Mouse (Mus musculus): ENCODE data around the gene Bbc3.
"Not testable (repeated sequence)": the region's sequence is repeated elsewhere in the genome, so short reads cannot be mapped to it uniquely, and the experiment has no call there.

Gene Bbc3

DNA sequence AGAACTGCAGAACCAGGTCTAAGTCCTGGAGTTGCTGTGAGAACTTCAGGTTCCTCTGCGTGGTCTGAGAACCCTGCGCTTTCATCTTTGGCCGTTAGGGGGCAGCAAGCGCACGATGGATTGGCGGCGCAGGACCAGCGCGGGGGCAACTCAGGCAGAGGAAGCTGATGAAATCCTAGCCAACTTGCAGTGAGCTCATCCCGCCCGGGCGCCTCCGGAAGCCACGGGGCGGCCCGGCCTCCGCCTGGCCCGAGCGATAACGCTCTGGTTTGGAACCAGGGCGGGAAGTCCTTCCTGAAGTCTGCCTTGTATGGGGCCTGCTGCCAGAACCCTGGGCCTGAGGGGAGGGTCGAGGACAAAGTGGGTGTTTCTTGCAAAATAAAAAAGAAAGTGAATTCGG, 13.4 kb upstream of the Bbc3 start:
- peak; percentile 89 for DNase-seq (ENCODE audit: low spot score)

DNA sequence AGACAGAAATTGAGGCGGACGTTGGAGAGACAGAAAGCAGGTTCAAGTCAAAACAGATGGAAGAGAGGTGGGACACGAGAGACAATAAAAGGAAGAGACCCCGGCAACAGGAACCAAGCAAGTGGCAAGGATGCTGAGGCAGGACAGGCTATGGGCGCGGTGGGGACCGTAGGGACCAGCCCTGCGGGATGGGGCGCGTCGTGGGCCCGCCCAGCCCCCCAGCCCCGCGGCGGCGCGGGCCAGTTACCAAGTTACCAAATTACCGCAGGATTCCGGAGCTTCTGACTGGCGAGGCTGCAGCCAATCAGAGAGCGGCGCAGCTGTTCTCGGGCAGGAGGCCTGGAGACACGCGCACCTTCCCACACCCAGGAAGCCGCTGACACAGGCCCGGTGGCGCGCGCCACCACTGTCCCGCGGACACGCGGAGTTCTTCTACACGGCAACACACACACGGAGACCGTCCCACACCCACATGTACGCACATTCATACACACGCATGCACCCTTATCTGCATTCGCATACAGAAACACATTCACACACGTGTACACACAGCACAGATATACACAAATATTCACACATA, 12.8 kb upstream of the Bbc3 start:
- peak; percentile 62 for DNase-seq (ENCODE audit: low spot score)

DNA sequence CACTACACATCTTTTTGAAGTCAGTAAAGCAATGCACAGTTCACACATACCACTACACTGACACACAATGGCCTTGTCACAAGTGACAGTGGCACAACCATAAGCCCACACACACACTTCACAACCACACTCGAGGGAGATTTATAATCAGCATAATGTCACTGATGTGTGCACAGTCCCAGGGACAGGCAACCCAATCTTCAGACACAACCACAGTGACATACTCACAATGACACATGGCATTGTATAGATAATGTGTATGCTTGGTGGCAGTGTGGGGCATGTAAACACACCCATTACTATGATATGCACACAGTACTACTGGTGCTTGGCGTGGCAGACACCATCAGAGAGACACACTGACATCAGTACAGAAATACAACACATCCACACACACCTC, 12.0 kb upstream of the Bbc3 start:
- no peak for DNase-seq (ENCODE audit: low spot score)

DNA sequence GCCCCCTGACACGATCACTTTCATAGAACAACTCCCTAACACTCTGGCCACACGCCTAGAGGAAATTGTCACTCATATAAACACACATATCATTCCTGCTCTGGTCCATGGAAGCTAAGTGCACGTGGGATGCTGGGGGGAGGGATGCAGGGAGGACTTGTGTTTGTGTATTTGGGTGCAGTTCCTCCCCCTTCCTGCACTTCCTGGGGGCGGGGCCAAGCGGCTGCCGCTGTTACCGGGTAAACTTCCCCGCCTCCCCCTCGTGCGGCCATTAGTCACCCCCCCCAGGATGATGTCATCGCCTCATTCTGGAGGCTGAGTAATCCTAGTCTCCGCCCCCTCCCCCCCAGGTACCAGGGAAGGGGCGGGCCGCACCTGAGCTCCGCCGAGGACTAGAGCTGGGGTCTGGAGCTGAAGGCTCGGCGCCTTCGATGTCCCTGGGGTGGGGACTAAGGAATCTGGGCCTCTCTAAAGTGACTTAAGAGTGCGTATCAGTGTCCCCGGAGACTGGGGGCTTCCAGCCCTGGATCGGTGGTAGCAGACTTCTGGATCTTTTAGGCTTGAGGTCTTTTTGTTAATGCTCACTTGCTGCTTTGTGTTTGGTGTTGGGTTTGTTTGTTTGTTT, 11.3 kb upstream of the Bbc3 start:
- DNase-seq (ENCODE audit: low spot score): peak; percentile 47

DNA sequence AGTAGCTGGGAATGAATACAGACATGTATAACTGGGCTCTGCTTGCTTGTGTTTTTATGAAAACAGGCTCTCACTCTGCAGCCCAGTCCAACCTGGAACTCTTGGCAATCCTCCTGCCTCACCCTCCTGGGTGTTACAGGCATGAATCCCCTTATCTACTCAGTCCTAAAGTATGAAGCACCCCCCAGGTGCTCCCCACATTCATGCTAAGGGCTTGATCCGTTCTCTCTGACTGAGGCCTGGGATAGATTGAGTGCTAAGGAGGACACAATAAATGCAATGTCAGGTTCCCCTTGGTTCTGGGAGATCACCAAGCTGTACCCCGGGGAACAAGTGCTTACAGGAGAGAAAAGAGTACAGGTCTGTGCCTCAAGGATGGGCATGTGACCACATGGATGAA, 10.6 kb upstream of the Bbc3 start:
- no peak for DNase-seq (ENCODE audit: low spot score)

DNA sequence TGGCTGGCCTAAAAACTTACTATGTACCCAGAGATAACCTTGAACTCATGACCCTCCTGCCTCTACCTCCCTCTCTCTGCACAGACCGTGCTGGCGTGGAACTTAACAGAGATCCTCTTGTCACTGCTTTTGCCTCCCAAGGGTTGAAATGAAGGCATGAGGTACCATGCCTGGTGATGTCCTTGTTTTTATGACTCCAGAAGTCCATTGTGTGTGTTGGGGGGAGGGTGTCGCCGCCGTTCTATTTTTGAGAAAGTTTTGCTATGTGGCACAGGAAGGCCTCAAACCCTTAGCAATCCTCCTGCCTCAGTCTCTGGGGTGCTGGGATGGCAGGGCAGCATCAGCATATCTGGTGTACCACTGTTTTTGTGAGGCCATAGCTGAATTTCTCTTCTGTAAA, 9.3 kb upstream of the Bbc3 start:
- DNase-seq (ENCODE audit: low spot score): no peak

DNA sequence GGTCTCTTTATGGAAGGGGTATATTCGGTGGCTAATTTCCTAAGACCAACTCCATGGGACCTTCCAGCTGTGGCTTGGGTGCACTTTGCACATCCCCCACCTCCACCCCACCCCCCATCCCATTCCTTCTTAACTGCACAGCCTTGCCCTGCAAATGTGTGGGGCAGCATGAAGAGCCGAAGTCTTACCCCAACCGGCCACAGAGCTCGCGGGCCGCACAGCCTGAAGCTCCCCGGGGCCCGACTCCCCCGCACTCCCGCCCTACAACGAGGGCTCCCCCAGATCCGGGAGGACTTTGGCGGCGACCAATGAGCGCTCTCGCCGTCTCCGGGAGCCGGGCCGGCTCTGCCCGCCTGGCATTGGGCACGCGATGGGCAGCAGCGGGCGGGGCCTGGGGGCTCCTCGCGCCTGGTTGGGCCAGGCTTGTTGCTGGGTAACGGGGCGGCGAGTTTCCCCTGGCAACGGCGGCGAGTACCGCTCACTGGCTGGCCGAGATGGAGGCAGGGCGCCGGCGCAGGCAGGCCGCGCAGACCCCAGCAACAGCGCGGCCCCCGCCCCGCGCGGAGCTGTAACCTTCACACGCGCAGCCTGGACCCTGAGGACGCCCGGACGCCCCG, 8.7 kb upstream of the Bbc3 start:
- DNase-seq (ENCODE audit: low spot score): peak; percentile 56

DNA sequence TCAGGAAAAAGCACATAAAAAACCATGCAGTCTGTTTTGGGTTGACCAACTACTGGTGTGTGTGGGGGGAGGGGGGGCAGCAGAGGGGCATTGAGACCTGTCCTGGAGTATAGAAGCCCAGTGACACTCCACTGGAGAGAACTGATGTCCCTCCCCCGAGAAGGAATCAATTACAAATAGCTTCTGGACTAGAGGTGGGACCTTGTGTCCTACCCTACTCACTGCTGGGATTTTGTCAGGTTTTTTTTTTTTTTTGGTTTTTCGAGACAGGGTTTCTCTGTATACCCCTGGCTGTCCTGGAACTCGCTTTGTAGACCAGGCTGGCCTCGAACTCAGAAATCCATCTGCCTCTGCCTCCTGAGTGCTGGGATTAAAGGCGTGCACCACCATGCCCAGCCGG, 1.1 kb upstream of the Bbc3 start:
- not testable (repeated sequence) for DNase-seq (ENCODE audit: low spot score)

DNA sequence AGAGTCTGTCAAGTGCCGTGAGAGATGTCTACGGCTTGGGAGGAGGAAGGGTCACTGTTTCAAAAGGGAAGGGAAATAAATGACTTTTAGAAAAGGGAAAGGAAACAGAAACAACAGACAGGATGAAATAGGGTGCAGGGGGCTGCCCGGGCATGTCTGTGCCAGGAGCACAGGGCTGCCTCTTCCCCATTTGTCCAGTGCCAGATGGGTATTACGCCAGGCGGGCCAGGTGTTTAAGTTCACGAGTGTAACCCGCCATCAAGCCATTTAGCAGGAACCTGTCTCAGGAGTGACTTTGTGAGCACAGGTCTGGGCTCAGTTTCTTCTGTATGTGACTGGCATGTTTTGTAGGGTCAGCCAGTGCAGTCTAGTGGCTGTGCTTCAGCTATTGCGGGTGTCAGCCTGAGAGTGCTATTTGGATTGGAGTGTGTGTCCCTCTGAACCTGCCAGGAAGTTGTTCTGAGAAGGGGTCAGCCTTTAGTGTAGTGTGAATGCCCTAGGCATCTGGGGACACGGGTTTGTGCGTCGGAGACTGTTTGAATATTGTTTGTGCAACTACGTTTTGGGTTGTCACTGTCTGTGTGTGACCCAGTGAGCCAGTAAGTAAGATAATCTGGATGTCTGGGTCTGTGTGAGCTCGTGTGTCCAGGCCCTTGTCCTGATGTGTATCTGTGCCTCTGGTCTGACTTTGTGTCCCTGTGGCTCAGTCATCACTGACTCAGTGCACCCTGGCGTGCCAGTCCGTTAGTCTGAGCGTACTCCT, 543 bp downstream of the Bbc3 start:
- no peak for DNase-seq (ENCODE audit: low spot score)

DNA sequence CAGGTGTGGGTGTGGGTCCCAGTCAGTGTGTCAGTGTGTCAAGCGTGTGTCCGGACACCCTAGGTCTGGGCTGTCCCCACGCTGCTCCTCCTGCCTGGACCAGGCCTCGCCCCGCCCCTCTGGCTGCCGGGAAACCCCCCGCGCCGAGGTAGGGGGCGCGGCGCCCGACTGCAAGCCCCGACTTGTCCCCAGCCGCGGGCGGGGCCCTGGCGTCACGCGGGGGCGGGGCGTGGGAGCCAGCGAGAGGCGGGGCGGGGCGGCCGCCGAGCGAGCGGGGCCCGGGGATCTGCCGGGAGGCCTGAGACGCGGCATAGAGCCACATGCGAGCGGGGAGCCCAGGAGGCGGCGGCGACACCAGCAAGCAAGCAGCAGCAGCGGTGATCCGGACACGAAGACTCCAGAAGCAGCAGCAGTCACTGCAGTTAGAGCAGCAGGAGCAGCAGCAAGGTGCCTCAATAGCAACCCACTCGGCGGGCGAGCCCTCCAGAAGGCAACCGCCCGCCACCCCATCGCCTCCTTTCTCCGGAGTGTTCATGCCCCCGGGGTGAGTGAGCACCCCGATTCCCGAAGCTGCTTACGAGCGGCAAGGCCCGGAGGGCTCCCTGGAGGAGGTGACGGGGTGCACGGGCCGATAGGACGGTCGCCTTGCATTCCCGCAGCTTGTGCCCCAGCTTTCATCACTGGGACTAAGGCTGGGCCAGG, 1.3 kb downstream of the Bbc3 start:
- DNase-seq (ENCODE audit: low spot score): peak; percentile 75

DNA sequence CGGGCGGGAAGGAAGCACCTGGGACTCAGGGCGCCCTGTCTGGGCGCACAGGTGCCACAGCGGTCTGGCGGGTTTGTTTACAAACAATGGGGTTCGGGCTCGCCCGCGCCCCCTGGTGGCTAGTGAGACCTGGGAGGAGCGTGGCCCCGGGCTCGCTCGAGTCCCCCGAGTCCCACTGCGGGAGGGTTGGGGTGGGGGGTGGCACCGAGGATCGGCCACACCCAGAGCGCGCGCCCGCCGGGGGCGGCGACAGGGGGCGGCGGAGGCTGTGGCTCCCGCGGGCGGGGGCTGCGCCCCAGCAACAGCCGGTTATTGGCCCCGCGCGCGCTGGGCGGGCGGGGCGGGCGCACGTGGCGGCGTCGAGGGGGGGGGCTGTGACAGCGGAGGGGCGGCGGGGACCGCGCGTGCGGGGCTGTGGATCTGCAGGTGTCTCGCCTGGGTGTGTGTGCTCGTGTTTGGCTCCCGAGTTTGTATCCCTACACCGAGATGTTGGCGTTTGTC, 1.9 kb downstream of the Bbc3 start:
- peak; percentile 86 for DNase-seq (ENCODE audit: low spot score)

DNA sequence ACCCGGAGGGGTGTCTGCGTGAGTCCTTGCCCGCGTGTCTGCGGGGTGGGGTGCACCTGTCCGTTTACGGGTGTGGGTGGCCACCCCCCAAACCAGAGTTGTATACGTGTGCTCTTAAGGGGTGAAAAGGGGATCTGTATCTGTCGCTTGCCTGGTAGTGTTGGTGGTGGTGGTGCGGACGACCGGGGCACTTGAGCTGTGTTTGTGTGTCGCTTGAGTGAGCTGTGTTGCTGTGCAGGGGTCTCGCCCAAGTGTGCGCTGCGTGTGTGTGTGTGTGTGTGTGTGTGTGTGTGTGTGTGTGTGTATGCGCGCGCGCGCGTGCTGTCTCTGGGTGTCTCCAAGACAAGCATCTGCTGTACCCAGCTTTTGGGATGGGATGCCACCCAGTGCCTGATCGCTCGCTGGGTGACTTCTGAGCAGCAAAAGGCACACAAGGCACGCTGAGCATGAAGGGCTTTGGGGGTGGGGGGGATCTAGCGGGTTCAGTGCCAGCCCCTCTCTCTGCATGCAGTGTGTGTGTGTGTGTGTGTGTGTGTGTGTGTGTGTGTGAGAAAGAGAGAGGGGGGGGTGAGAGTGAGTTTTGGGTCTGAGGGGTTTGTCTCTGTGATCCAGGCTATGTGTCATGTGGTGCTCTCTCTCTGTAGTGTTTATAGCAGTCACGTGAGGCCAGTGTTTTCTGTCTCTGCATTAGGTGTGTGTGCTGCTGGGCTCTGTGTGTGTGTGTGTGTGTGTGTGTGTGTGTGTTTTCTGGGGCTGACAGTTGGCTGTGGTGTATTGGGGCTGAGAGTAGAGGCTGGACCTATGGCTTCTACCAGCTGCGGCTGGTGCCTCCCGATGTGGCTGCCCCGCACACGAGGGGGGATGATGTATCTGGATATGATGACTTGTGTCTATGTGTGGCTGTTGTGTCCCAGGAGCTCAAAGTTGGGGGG, 2.6 kb downstream of the Bbc3 start:
- DNase-seq (ENCODE audit: low spot score): peak; percentile 49

DNA sequence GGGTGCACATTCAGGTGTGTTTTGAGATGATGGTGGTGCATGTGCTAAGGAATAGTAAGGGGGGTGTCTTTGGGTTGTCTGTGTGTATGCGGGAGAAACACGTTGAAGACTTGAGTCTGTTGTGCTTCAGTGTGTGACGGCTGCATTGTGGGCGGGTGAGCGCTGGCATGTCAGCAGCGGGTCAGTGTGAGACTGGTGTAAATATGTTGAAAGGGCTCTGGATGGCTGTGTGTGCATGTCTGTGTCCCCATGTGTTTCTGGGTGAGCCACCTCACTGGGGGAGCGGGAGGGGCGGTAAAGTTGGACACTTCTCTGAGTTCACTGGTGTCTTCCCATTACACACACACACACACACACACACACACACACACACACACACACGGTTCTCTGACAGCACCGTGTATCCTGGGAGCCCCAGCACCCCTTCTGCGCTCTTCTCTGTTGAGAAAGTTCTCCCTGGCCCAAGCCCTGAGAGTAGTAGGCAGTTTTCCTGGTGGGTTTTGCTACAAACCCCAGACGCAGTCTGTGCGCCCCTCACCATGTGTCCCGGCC, 3.3 kb downstream of the Bbc3 start:
- peak; percentile 65 for DNase-seq (ENCODE audit: low spot score)

DNA sequence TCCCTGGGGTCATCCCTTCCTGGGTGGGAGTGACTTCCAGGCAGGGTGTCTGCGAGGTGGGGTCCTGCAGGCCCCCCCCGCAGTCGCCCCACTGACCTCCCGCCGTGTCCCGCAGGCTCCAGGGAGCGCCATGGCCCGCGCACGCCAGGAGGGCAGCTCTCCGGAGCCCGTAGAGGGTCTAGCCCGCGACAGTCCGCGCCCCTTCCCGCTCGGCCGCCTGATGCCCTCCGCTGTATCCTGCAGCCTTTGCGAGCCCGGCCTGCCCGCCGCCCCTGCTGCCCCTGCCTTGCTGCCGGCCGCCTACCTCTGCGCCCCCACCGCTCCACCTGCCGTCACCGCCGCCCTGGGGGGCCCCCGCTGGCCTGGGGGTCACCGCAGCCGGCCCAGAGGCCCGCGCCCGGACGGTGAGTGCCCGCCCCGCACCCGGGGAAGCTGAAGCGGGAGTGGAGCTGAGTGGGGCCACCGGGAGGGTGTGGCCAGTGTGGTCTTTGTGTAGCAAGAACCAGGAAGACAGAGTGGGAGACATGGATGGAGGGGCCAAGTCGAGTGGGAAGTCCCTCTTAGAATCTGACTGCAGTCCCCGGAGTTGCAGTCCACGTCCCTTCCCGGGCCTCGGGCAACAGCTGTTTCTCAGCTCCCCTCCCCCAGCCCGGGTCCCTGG, 3.9 kb downstream of the Bbc3 start:
- no peak for DNase-seq (ENCODE audit: low spot score)

DNA sequence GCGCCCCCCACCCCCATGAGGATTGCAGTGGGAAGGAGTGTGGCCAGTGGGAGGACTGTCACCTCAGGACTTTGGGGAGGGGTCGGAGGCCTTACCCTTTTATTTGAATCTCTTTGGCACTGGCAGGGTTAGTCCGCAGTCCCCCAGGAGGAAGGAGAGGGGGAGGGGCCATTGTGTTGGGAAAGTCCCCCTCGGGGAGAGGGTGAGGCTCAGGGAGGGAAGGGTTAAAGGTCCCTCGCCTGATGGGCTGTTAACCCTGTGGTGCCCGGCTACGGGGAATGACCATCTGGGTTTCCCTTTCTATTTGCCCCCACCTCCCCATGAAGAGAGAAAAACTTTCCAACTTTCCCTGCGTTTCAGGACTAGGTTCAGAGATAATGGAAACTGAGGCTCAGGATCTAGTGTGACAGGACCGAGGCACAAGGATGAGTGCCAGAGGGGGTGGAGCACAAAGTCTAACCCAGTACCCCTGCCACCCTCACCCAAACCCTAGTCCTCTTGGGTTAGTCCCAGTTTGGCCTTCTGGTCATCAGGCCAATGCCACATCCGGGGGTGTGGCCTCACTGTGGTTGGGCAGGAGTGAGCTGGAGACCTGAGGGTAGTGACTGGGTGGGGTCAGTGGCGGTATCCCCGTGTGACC, 4.6 kb downstream of the Bbc3 start:
- DNase-seq (ENCODE audit: low spot score): peak; percentile 96

DNA sequence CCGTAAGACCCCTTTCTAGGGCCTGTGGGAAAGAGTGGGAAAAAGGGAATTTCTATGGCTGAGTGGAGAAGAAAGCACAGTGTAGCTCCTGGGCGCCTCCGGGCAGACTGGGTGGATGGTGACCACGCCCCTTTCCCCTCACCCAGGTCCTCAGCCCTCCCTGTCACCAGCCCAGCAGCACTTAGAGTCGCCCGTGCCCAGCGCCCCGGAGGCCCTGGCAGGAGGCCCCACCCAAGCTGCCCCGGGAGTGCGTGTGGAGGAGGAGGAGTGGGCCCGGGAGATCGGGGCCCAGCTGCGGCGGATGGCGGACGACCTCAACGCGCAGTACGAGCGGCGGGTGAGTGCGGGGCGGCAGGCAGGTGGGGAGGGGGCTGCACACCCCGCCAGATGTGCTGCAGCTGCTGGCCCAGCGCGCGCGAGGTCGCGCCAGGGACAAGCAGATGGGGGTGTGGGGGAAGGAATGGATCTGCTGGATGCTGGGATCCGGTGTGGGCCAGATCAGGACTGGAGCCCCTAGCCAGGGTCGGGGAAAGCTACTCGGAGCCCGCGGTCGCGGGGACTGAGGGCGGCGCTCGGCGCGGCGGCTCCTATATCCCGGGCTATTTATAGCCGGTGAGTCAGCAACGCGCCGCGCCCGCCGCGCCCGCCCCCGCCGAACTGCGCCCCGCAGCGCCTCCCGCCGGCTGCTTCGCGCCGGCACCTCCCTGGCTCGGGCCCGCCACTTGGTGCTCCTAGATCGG, 5.5 kb downstream of the Bbc3 start:
- DNase-seq (ENCODE audit: low spot score): peak; percentile 60

DNA sequence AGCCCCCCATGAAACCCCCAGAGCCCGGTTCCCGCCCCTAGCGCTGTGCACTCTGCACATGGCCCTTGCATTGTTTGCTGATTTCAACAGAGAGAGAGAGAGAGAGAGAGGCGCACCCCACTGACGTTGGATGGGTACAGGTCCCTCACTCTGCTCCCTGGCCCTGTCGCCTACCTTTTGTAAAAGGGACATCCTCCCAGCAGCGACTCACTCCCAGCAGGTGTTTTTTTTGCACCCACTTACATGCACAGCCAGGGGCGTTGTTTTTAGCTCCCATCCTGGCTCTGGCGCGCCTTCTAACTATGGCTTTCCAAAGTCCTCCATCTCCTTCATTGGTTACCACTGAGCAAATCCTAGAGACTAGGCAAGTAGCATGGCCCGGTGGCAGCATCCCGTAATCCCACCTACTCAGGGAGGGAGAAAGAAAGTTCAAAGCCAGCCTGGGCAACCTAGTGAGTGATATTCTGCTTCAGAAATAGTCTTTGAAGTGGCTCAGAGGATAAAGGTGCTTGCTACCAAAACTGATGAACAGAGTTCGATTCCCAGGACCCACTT, 6.1 kb downstream of the Bbc3 start:
- DNase-seq (ENCODE audit: low spot score): no peak

DNA sequence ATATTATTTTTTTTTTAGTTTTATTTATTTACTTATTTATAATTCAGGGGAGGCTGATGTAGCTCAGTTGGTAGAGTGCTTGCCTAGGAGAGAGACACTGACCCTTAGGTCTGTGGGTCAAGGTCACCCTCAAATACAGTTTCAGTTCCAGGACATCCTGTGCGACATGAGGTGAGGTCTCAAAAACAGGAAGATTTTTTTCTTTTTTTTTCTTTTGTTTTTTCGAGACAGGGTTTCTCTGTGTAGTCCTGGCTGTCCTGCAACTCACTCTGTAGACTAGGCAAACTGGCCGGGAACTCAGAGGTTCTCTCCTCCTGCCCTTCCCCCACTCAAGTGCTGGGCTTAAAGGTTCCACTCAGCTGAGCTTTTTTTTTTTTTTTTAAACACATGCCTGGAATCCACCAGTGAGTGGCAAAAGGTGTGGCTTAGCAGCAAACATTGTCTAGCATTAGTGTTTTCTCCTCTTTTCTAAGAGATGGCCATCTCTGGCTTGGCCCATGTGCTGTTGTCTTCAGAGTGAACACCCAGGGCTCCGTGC, 7.1 kb downstream of the Bbc3 start:
- no peak for DNase-seq (ENCODE audit: low spot score)

Measured in adipocyte (in vitro differentiated cells).